Mouse (Mus musculus): ENCODE data around the gene Olfr926.
"Not testable (repeated sequence)": the region's sequence is repeated elsewhere in the genome, so short reads cannot be mapped to it uniquely, and the experiment has no call there.

The Olfr926 gene

GRCm38 (mm10) chr9:38876826-38877225 lies at the start of gene Olfr926:
Olfr926 (plus strand) TSS chr9:38877126.
- no peak for DNase-seq (ENCODE audit: low spot score)

- no peak for DNase-seq (ENCODE audit: low spot score)
These were observed 43.9 kb upstream of the Olfr926 start for GRCm38 (mm10) chr9:38833027-38833426.

GRCm38 (mm10) chr9:38844149-38844548 lies 32.8 kb upstream of the Olfr926 start, which contains the start of gene Olfr924:
Olfr924 (plus strand) TSS chr9:38844449.
- no peak for DNase-seq (ENCODE audit: low spot score)

- DNase-seq (ENCODE audit: low spot score) = no peak
These were observed 22.2 kb upstream of the Olfr926 start, which contains the start of gene Olfr26 for GRCm38 (mm10) chr9:38854760-38855159. Olfr26 (plus strand) TSS chr9:38855060.

DNA sequence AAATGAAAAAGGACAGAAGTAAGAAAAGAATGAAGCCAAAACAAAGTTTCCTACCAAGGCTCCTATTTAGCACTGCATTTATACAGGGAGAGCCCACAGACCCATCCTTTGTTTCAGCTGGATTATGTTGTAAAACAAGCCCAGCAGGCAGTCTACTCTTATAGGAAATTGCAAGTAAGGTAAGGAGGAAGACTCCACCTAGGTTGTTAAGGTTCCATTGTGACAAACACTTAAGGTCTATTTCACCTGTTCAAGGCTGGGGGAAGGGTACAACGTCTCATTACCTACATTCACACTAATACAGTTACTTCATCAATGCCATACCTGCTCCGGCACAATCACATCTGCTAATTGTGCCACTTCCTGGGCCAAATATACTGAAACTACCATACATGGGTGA lies 2.0 kb upstream of the Olfr926 start:
- not testable (repeated sequence) for DNase-seq (ENCODE audit: low spot score)

All from embryo, embryonic 10 days (tissue).